Mouse (Mus musculus): ENCODE data around the gene Fam122a.

GRCm38 (mm10) chr19:24514661-24515642, 37.8 kb upstream of the Fam122a start:
- TF ChIP-seq CTCF (IDR thresholded peaks at IDR 0.05; ENCODE audit: low read depth) (no peak), EP300 (IDR thresholded peaks at IDR 0.05; ENCODE audit: low read depth) (no peak)
